Mouse (Mus musculus) neural tube, embryonic 12.5 days (tissue): ENCODE data around the gene Fbxw2. TPM values are rescaled to one million over a fixed set of nuclear protein-coding genes. Genes with fewer than 3 reads are reported as not detected.
"Not testable (repeated sequence)": the region's sequence is repeated elsewhere in the genome, so short reads cannot be mapped to it uniquely, and the experiment has no call there.

Experiments used
- ATAC-seq: fragments of 200-750 bp; cut with Nextera tagmentation; 2 replicates; pipeline ENCODE4 v1.8.0; 2017; ENCODE audit warnings: low read depth, mild to moderate bottlenecking, moderate TSS enrichment, moderate library complexity; ENCODE audit not compliant: low FRiP score
- H3K27ac ChIP-seq: fragments of 300-500 bp; sonication (generic); 2 replicates; pipeline ENCODE4 v1.5.1; 2016
- H3K27me3 ChIP-seq: fragments of 300-500 bp; sonication (generic); replicated peaks from 2 replicates; pipeline ENCODE4 v1.6.1; 2016; ENCODE audit warnings: mild to moderate bottlenecking
- H3K36me3 ChIP-seq: fragments of 300-500 bp; sonication (generic); 2 replicates; pipeline ENCODE4 v1.6.1; 2016; ENCODE audit warnings: mild to moderate bottlenecking
- H3K4me1 ChIP-seq: fragments of 300-500 bp; sonication (generic); 2 replicates; pipeline ENCODE4 v1.6.1; 2016
- H3K4me2 ChIP-seq: fragments of 300-500 bp; sonication (generic); replicated peaks from 2 replicates; pipeline ENCODE4 v1.6.1; 2016; ENCODE audit warnings: mild to moderate bottlenecking
- H3K4me3 ChIP-seq: fragments of 300-500 bp; sonication (generic); 2 replicates; pipeline ENCODE4 v1.5.1; 2016
- H3K9ac ChIP-seq: fragments of 300-500 bp; sonication (generic); 2 replicates; pipeline ENCODE4 v1.6.1; 2016; ENCODE audit warnings: mild to moderate bottlenecking
- H3K9me3 ChIP-seq: fragments of 300-500 bp; sonication (generic); 2 replicates; pipeline ENCODE4 v1.6.1; 2016; ENCODE audit warnings: mild to moderate bottlenecking
- WGBS: fragments of 180-500 bp; shearing (Covaris S2); methylation state at CpG from one replicate; pipeline ENCODE4 v1.1.7; 2016; 5-methylcytosine and 5-hydroxymethylcytosine counted together
- polyA plus RNA-seq: library from polyadenylated mRNA; unstranded; fragments of >200 nt; fragmentation: Nextera tagmentation; extraction: Ambion mirVana; gene quantifications from 2 replicates; pipeline ENCODE4 v1.2.1, GENCODE M21; 2016

The Fbxw2 gene
- polyA plus RNA-seq, 1 experiment from 2014 or later = 72.1 TPM

- H3K27me3 ChIP-seq, H3K9ac ChIP-seq, ATAC-seq, H3K9me3 ChIP-seq, H3K4me3 ChIP-seq, H3K4me1 ChIP-seq, H3K27ac ChIP-seq, H3K4me2 ChIP-seq: not testable (repeated sequence)
- WGBS = 95% methylated on average over 2 of the region's 2 CpGs
- H3K36me3 ChIP-seq = peaks cover 17% of the 10 kb centered on the region
Observed at GRCm38 (mm10) chr2:34792543-34792942, 33.6 kb downstream of the Fbxw2 start.

GRCm38 (mm10) chr2:34790282-34790681 is 35.8 kb downstream of the Fbxw2 start:
- no peak for ATAC-seq
- Histone ChIP-seq H3K9me3 (no peaks in the 10 kb centered on the region), H3K4me1 (no peaks in the 10 kb centered on the region), H3K9ac (no peak overlapping the region), H3K36me3 (peaks cover 27% of the 10 kb centered on the region), H3K27ac (no peak overlapping the region), H3K4me3 (no peak overlapping the region), H3K27me3 (no peaks in the 10 kb centered on the region), H3K4me2 (no peak overlapping the region)
- 95% methylated on average over 8 of the region's 8 CpGs for WGBS

- H3K27ac ChIP-seq = no peak overlapping the region
- H3K9ac ChIP-seq = no peak overlapping the region
- no peaks in the 10 kb centered on the region for H3K27me3 ChIP-seq
- peaks cover 45% of the 10 kb centered on the region for H3K36me3 ChIP-seq
- no peaks in the 10 kb centered on the region for H3K9me3 ChIP-seq
- 89% methylated on average over 2 of the region's 2 CpGs for WGBS
- no peak overlapping the region for H3K4me2 ChIP-seq
- no peak overlapping the region for H3K4me3 ChIP-seq
- no peaks in the 10 kb centered on the region for H3K4me1 ChIP-seq
- no peak for ATAC-seq
Observed at GRCm38 (mm10) chr2:34784085-34784484, 42.0 kb downstream of the Fbxw2 start.

GRCm38 (mm10) chr2:34783064-34784020 is 42.8 kb downstream of the Fbxw2 start:
- WGBS = 93% methylated on average over 14 of the region's 14 CpGs
- Histone ChIP-seq H3K4me1 (no peaks in the 10 kb centered on the region), H3K27ac (no peak overlapping the region), H3K27me3 (no peaks in the 10 kb centered on the region), H3K9me3 (no peaks in the 10 kb centered on the region), H3K4me2 (no peak overlapping the region), H3K4me3 (no peak overlapping the region), H3K9ac (no peak overlapping the region), H3K36me3 (peaks cover 50% of the 10 kb centered on the region)
- no peak for ATAC-seq

GRCm38 (mm10) chr2:34777237-34777868 is 48.8 kb downstream of the Fbxw2 start:
- Histone ChIP-seq H3K4me3 (no peak overlapping the region), H3K27ac (no peak overlapping the region), H3K36me3 (peaks cover 66% of the 10 kb centered on the region), H3K4me1 (peaks cover 44% of the 10 kb centered on the region), H3K4me2 (peak overlapping the region; percentile 64), H3K9ac (no peak overlapping the region), H3K27me3 (no peaks in the 10 kb centered on the region), H3K9me3 (no peaks in the 10 kb centered on the region)
- no peak for ATAC-seq
- WGBS = 58% methylated on average over 1 of the region's 1 CpGs

GRCm38 (mm10) chr2:34774493-34774892 is 51.6 kb downstream of the Fbxw2 start:
- Histone ChIP-seq H3K4me1 (peaks cover 50% of the 10 kb centered on the region), H3K4me2 (peak overlapping the region; percentile 64), H3K27me3 (no peaks in the 10 kb centered on the region), H3K36me3 (peaks cover 61% of the 10 kb centered on the region), H3K4me3 (no peak overlapping the region), H3K9me3 (no peaks in the 10 kb centered on the region), H3K27ac (no peak overlapping the region), H3K9ac (0 out of 2 replicates have a peak overlapping the region, but pooled peaks have one; percentile 5)
- no peak for ATAC-seq
- WGBS = 96% methylated on average over 6 of the region's 6 CpGs

GRCm38 (mm10) chr2:34773673-34774072 is 52.4 kb downstream of the Fbxw2 start:
- H3K36me3 ChIP-seq = peaks cover 53% of the 10 kb centered on the region
- no peaks in the 10 kb centered on the region for H3K27me3 ChIP-seq
- H3K4me3 ChIP-seq = peak overlapping the region; percentile 97; the same call in 1 of the 2 replicates
- H3K9ac ChIP-seq = no peak overlapping the region
- no peak for ATAC-seq
- H3K4me2 ChIP-seq = peak overlapping the region; percentile 64
- peaks cover 50% of the 10 kb centered on the region for H3K4me1 ChIP-seq
- no peaks in the 10 kb centered on the region for H3K9me3 ChIP-seq
- WGBS = 93% methylated on average over 4 of the region's 4 CpGs
- H3K27ac ChIP-seq = no peak overlapping the region

- Histone ChIP-seq H3K9ac (peak overlapping the region; percentile 99), H3K27ac (peak overlapping the region; percentile 81), H3K9me3 (no peaks in the 10 kb centered on the region), H3K4me1 (peaks cover 49% of the 10 kb centered on the region), H3K4me3 (peak overlapping the region; percentile 97), H3K27me3 (no peaks in the 10 kb centered on the region), H3K36me3 (peaks cover 45% of the 10 kb centered on the region), H3K4me2 (peak overlapping the region; percentile 64)
- ATAC-seq = peak; percentile 46
- WGBS = 5% methylated on average over 50 of the region's 50 CpGs
Observed at GRCm38 (mm10) chr2:34772252-34773235, 53.6 kb downstream of the Fbxw2 start.

- WGBS = under 1% methylated on average over 60 of the region's 60 CpGs
Observed at GRCm38 (mm10) chr2:34771368-34772226, 54.5 kb downstream of the Fbxw2 start, which contains the start of gene Hspa5. TSS of gene Hspa5 (plus strand) at chr2:34771970.

GRCm38 (mm10) chr2:34770951-34771350 is 55.2 kb downstream of the Fbxw2 start:
- ATAC-seq = no peak
- WGBS = 5% methylated on average over 6 of the region's 6 CpGs
- peak overlapping the region; percentile 92 for H3K27ac ChIP-seq

More at GRCm38 (mm10) chr2:34771368-34772226, 54.5 kb downstream of the Fbxw2 start, which contains the start of gene Hspa5:
- peak; percentile 99 for ATAC-seq
- Histone ChIP-seq H3K27me3 (no peaks in the 10 kb centered on the region), H3K4me3 (peak within 1 kb of the TSS; percentile 97), H3K27ac (peak within 1 kb of the TSS; percentile 92), H3K9ac (peak within 1 kb of the TSS; percentile 99), H3K4me1 (peaks cover 41% of the 10 kb centered on the region), H3K9me3 (no peaks in the 10 kb centered on the region), H3K4me2 (peak within 1 kb of the TSS; percentile 71), H3K36me3 (peaks cover 36% of the 10 kb centered on the region)

GRCm38 (mm10) chr2:34770049-34770448 is 56.1 kb downstream of the Fbxw2 start:
- H3K4me3 ChIP-seq = no peak overlapping the region
- ATAC-seq = no peak
- H3K4me1 ChIP-seq = peaks cover 26% of the 10 kb centered on the region
- no peak overlapping the region for H3K27ac ChIP-seq
- no peak overlapping the region for H3K9ac ChIP-seq
- 97% methylated on average over 2 of the region's 2 CpGs for WGBS
- no peaks in the 10 kb centered on the region for H3K27me3 ChIP-seq
- H3K9me3 ChIP-seq = no peaks in the 10 kb centered on the region
- peak overlapping the region; percentile 71; the same call in 1 of the 2 replicates for H3K4me2 ChIP-seq
- H3K36me3 ChIP-seq = peaks cover 21% of the 10 kb centered on the region

More at GRCm38 (mm10) chr2:34770951-34771350, 55.2 kb downstream of the Fbxw2 start:
- H3K4me2 ChIP-seq = peak overlapping the region; percentile 71
- peak overlapping the region; percentile 97 for H3K4me3 ChIP-seq
- no peaks in the 10 kb centered on the region for H3K9me3 ChIP-seq
- H3K4me1 ChIP-seq = peaks cover 34% of the 10 kb centered on the region
- H3K36me3 ChIP-seq = peaks cover 29% of the 10 kb centered on the region
- H3K9ac ChIP-seq = peak overlapping the region; percentile 91
- no peaks in the 10 kb centered on the region for H3K27me3 ChIP-seq
